Mouse (Mus musculus) layer of hippocampus, postnatal 25 days (tissue): ENCODE data around the gene Trpv5. TPM values are rescaled to one million over a fixed set of nuclear protein-coding genes. Genes with fewer than 3 reads are reported as not detected.

Experiments
- total RNA-seq, 2 experiments: library from RNA; stranded (reverse); gene quantifications; 2 replicates each; pipeline ENCODE4 v1.2.3; 2021

The Trpv5 gene
- total RNA-seq, 2 experiments from 2014 or later, result not detected

Other genes with a start within 250 kb of the Trpv5 start
- gene Gm10334, start 234.6 kb downstream of the Trpv5 start, total RNA-seq, result not detected
- gene Prss1, start 221.8 kb downstream of the Trpv5 start, total RNA-seq, result not detected
- not detected for gene Prss2, start 159.0 kb downstream of the Trpv5 start, total RNA-seq
- 10 to 100 TPM; 67.6 to 67.9 TPM for gene Ephb6, start 75.3 kb downstream of the Trpv5 start, total RNA-seq
- 1 to 10 TPM in 1 of 2 experiments, under 1 TPM in 1; 0.57 to 1.2 TPM for gene Trpv6, start 44.4 kb downstream of the Trpv5 start, total RNA-seq
- not detected for gene Llcfc1, start 3.7 kb upstream of the Trpv5 start, total RNA-seq
- gene Kel, start 23.6 kb upstream of the Trpv5 start, total RNA-seq, result not detected
- gene Olfr459, start 94.4 kb upstream of the Trpv5 start, total RNA-seq, result not detected
- gene Pip, start 166.8 kb upstream of the Trpv5 start, total RNA-seq, result not detected
- not detected for gene Sval2, start 172.2 kb upstream of the Trpv5 start, total RNA-seq